Mouse (Mus musculus): ENCODE measurements at regions not wholly inside any gene's neighbourhood (a gene's known extent, or its start where the extent isn't known, plus 50 kb on each side); places are given as distances from the start of the nearest gene placed in this dataset.

DNA sequence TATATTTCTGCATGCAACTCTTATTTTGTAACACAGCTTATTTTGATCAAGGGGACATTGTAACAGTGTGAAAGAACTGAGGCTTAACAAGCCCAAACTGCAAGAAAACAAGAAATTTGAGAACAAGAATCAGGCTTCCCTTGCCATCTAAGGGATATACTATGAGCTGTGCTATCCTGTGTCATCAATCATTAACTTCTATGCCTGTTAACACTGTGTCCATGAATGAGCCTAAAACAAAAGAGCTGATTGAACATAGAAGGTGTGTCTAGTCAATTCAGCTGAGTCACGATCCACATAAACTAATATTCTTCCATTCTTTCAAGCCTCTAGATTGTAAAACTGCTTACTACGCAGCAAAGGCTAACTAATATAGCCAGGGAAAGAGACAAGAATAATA, 535.3 kb upstream of the Pbx1 start:
- ChIA-PET POLR2A (no interaction called here), CTCF (no interaction called here)

DNA sequence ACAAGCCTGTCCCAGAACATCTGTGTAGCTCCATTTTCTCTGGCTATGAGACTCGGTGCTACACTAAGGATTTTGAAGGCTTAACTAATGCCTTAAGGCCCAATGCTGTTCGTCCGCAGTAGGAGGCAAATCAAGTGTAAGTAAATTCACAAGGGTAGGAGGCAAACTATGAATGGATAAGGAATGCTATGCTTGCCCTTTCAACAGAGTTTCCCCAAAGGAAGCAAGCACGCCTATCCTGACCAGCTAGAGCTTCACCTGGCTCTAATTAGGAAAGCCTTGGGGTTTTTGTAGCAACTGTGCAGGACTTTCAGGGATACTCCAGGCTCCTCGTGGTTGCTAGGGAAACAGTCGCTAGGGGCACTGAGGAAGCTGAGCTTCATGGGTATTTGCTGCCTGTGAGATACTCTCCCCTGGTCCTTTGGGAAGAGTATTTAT, 532.4 kb upstream of the Pbx1 start:
- ChIA-PET POLR2A (no interaction called here), CTCF (interaction anchor here in 1 of 4 experiments (0.7 kb wide), 1 partner anchor 9 kb away, joined by 5 read pairs; no protein-coding TSS in a partner anchor)

DNA sequence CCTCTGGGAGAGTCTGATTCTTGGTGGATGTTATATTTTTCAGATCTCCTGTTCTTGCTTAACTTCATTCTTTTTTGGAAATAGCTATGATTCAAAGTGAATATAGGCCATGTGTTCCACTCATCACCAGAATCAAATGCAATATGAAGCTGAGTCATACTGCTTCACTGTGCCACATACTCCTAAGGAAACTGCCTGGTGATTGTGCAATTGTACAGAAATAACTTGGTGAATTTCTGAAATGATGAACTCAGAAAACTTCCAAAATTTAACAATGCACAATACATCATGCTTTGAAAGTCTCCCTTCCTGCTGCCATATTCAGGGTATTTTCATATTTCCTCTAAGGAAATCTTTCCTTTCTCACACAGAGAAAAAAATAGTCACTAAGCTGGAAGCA, 518.9 kb upstream of the Pbx1 start:
- POLR2A ChIA-PET = no interaction called here
- CTCF ChIA-PET = interaction anchor here in 1 of 4 experiments (0.6 kb wide), 1 partner anchor 396 kb away, joined by 3 read pairs; no protein-coding TSS in a partner anchor

DNA sequence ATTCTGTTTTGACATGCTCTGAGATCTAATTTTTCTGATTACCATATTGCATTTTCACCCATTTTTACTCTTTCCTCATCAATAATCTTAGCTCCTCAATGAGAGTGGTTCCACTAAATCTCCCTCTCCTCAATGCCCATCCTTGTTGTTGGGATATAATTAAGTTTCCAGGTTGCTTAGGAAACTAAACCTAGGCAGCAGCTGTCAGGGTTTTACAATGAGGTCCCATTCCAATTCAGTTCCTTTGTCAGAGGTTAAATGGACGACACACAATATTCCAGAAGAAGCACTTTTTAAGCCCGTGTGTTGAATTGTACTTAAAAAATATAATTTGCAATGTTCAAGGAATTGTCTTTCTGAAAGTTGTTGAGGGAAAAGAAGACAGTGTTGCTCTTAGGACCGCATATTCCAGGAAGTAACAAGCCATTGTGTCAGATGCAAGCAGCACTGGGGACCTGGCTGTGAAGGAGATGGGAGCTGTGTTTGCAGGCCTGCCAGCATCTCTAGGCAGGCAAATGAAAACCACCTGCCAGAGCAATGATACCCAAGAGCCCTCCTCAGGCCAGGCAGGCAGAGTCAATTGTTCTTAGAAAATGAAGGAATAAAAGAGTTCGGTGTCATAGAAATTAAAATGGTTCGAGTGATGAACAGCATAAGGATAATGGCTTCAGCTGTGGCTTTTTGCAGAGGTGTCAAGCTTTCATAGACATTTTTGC, 492.2 kb upstream of the Pbx1 start:
- POLR2A ChIA-PET = interaction anchor here in 1 of 4 experiments (0.5 kb wide), 1 partner anchor 77 kb away, joined by 5 read pairs; no protein-coding TSS in a partner anchor
- CTCF ChIA-PET = no interaction called here

DNA sequence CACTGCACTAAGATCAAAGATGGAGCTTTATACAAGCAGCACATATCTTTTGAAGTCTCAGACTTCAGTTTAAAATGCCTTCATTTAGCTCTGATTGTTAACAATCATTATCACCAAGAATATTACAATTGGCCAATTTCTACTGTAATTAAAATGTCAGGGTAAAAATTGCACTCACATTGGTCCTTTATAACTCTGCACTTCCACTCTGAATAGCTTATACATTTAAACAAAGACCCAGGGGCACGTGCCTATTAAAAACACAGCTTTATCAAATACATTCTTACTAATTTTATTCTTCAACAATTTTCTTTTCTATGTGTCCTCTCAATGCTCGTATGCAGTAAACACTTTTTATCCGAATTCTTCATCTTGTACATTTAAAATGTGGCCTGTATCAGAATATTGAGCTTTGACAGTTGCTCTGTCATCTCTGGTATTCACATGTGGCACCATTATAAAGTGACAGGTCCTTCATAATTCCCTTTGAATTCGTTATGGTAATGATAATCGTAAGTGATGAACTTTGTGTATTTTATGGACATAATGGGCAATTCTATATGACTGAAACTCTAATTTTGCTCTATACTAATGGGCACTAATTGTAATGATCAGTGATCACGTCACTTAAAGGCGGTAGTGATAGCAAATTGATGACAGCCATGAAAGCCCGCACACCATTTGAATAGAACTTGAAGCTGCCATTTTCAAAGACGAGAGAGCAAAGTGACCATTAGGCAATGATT, 486.4 kb upstream of the Pbx1 start:
- ChIA-PET CTCF (no interaction called here), POLR2A (interaction anchor here in 1 of 4 experiments (0.8 kb wide), 1 partner anchor 142 kb away, joined by 3 read pairs; no protein-coding TSS in a partner anchor)

DNA sequence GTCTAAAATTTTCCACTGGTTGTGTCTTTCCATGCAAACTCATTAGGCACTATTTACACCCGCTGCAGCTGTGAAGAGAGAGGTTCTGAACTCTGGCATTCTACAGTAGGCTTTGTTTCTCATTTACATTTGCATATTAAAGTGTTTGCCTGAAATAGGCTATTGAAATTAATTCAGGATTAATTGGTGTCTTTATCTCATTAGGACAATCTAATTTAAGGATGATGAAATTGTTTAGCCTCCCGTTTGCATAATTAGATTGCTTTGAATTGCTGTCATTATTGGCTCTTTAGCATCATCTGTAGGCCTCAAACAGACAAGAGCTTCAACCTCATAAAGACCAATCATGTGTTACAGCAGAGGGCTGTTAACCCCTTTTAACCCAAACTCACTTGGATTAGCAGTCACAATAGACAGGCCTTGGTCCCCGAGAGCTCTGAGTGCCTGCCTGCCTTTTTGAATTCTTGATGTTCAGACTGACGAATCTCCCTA, 476.7 kb upstream of the Pbx1 start:
- POLR2A ChIA-PET = no interaction called here
- CTCF ChIA-PET = no interaction called here

DNA sequence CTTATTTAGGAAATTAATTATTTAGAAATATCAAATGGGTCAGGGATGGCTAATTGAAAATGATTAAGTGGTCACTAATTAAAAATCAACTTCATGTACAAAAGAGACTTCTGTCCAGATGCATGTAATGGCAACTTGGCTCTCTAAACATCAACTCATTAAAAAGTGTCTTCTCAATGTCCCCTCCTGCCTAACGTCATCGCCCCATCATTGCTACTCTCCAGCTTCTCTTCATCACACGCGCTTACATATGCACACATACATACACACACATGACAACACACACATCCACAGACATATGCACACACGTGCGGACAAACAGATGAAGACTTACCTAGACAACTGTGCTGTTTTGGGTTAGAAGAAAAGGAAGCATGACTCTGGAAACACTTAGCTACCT, 476.1 kb upstream of the Pbx1 start:
- ChIA-PET CTCF (no interaction called here), POLR2A (no interaction called here)

DNA sequence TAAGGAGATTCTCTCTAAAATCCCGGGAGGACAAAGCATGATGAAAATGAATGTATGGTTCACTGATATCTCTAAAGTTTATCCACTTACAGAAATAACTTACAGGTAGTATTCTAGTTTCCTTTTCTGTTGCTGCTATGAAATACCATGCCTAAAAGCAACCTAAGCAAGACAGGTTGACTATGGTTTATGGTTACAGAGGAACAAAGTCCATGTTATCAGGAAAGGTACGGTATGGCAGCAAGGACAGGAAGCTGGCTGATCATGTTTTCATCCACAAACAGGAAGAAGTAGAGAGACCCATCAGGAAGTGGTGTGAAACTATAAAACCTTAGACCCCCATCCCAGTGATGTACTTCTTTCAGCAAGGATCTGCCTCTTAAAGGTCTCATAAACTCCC, 466.4 kb upstream of the Pbx1 start:
- ChIA-PET CTCF (no interaction called here), POLR2A (no interaction called here)

DNA sequence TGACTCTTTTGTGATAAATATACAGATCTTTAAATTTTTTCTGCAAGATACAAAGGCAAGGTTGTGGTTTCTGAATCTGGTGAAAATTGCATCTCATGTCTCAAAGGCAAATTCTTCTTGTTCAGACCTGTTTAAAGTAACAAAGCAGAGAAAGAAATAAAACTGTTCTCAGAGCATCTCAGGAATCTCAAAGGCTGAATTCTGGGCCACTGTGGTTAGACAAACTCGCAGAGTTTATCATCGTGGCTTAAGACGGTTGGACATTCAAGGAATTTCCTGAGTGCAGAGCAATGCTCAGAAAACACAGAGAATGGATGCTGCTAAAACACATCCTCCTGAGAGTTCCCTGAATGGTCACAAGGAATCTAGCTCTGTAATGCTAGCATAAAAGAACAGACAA, 429.5 kb upstream of the Pbx1 start:
- POLR2A ChIA-PET = no interaction called here
- CTCF ChIA-PET = no interaction called here

DNA sequence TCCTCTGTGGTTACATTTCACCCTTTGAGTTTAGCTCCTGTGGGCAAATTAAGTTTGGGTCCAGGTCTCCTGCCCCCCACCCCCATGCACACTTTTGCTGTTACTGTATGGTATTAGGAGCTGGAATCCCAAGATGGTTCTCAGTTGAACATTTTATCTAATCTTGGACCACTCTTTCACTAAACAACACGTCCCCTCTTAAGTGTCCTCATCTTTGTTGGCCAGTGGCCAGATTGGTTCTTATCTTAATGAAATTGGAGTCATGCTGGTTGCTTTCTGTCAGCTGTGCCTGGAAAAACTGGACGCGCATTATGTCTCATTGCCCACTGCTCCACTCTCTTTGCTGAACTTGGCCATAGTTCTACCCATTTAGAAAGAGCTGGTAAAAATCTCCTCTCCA, 391.1 kb upstream of the Pbx1 start:
- ChIA-PET POLR2A (no interaction called here), CTCF (no interaction called here)

DNA sequence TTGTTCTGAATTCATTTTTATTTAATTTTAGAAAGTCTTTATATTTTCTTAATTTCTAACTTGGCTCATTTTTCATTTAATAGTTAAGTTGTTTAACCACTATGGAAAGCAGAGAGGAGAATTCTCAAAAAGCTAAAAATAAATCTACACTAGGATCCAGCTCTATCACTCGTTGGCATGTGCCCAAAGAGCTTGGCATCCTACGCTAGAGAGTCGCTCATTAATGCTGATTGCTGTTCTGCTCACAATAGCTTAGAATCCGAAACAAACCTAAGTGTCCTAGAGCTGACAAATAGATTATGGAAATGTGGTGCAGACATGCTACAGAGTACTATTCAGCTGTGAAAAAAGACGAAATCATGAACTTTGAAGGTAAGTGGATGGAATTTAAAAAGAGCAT, 386.3 kb upstream of the Pbx1 start:
- CTCF ChIA-PET = no interaction called here
- POLR2A ChIA-PET = interaction anchor here in 1 of 4 experiments (0.6 kb wide), 1 partner anchor 1682 kb away, joined by 3 read pairs; no protein-coding TSS in a partner anchor

DNA sequence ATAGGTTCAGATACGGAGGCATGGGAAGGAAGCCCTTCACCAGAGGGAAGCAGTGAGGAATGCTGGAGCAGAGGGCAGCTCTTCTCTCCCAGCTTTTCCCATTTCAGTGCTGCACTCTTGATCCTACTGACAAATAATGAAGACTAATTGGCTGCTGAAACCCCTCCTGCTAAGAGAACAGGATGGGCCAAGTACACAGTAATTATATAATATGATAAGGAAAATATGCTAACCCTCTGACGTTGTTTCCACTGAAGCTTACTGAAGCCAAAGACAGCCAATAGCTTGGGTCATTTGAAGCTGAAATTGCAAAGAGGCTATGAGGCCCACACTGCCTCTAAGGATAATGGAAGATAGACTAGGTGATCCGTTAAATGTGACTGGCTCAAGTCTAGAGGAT, 375.0 kb upstream of the Pbx1 start:
- ChIA-PET POLR2A (no interaction called here), CTCF (no interaction called here)

DNA sequence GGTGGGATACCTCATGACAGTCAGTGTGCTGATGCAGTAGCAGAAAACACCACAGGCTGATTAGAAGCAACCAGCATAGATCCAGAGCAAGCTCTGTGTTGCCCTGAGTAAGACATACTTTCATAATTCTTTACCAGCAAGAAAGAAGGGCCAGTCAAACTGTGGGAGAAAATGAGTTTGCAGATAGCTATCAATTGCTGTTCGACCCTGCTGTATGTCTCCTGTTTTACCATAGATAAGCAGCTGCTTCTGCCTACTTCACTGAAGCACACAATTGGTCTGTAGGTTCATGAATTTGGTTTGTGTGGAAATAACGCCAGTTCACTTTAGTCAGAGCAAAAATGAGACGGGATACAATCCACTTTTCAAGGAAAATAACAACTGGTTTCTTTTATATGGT, 373.4 kb upstream of the Pbx1 start:
- ChIA-PET CTCF (no interaction called here), POLR2A (no interaction called here)

DNA sequence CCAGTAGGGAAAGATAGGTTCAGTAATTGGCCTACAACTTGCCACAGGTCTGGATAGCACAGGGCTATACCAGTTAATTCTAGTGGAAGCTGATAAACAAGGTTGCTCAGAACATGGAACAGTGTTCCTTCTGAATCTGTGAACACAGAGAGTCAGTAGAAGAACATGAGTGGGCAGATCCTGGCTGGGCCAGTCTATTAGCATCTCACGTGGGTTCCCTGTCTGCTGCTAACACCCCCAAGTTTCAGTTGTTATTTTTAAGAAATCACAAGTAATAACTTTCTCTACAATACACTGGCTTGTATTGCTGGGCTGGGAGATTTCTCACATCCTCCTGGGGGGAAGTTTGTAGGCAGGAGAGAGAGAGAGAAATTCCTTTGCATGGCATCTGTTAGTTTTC, 369.0 kb upstream of the Pbx1 start:
- ChIA-PET CTCF (no interaction called here), POLR2A (no interaction called here)

DNA sequence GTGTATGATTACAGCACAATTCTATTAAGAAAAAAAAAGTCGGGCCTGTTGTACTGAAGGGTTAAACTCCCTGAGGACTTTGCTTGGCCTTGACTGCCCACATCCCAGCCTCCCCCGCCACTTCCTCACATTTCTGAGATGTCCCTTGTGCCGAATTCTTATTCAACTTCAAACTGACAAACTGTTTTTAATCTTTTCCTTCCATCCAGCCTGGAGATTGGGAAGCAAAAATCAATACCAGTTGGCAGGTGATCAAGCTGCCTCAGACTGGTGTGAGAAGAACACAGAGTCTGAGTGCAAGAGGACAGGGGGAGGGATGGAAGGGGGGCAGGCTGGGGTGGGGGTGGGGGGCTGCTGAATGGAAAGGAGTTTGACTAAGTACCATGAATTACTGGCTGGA, 354.7 kb upstream of the Pbx1 start:
- CTCF ChIA-PET = no interaction called here
- POLR2A ChIA-PET = no interaction called here

DNA sequence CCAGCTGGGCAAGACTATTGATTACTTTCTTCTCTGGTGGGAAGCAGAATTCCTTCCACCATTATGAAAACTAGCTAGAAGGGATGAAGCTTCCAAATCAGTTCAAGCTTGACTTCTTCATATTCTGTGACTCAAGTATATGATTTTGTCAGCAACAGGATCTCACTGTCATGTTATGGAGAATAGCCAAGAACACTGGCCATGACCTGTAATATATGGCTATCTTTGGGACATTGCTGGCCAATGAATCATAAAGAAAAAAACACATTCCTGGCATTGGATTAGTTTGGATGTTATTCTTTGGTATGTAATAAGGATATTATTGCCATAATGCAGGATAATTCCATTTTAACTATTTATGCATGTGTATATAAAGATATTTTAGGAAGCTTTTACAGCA, 351.8 kb upstream of the Pbx1 start:
- ChIA-PET CTCF (no interaction called here), POLR2A (no interaction called here)

DNA sequence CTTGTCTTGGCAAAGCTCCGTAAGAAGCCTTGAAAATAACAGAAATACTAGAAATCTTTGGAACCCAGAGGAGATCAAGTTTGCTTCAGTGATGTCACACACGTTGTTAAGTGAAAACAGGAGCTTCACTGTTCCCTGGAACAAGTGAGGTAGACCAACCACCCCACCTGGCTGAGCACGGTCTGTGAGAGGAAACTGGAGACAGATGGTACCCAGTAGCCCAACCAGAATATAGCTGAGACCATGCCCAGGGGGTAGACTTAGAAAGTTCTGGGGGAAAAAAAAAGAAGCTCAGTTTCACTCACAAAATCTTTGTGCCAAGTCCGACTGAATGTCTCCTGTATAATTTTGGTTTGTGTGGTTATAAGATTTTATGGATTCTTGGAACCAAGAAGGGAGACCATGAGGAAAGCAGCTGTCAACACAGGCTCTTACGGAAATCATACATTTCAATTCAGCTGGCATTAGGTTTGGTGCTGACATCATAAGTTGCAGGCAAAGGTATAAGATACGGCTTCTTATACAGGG, 332.4 kb upstream of the Pbx1 start:
- ChIA-PET POLR2A (no interaction called here), CTCF (no interaction called here)

DNA sequence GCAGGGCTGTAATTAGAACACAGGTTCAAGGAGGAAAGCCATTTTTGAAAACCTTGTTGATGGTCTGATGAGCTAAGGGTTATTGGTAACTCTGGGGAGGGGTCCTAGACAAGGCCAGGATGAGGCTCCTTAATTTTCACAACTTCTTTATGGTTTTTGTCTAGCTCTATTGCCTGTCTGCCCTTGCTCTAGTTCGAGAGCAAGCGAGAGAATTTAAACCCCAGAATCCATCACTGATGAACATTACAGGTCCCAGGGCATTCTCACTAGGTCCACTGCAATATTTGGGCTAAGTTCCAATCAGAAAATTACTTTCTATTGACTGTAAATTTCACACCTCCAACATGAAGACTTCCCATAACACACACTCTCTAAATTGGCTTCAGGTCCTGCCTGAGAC, 329.0 kb upstream of the Pbx1 start:
- ChIA-PET CTCF (interaction anchor here in 1 of 4 experiments (0.5 kb wide), 1 partner anchor 82 kb away, joined by 3 read pairs; no protein-coding TSS in a partner anchor), POLR2A (no interaction called here)

DNA sequence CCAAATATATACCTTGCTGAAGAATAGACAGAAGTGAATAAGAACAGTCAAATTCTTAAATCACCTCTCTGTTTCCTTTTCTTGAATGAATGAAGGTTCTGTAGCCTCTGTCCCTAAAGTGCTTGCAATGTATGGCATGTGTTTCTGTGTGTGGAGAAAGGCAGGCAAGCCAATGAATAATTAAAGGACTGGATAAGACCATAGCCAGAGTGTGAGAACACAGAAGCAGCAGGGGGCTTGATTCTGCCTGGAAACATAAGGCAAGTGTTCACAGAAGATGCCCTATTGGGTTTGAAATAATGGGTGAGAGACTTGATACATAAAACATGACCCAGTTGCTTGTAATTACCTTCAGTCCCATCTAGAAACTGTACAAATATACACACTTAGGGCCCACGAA, 328.2 kb upstream of the Pbx1 start:
- CTCF ChIA-PET = no interaction called here
- POLR2A ChIA-PET = no interaction called here

DNA sequence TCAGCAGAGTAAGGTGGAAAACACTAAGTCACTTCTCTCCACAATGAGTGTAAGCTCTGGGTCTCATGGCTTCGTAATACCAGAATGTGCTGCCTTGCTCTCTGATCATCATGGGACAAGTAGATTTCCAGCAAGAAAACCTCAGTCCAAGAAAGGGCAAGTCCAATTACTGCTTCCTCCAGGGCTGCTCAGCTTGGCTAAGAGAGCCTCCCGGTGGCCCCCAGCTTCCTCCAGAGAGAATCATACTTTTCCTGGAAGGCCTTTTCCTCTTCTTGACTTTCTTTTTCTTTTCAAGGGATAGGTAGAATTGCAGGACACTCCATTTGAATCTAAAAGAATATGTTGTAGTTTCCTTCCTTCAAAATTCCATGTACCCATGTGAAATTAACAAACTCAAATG, 326.8 kb upstream of the Pbx1 start:
- ChIA-PET POLR2A (no interaction called here), CTCF (no interaction called here)

DNA sequence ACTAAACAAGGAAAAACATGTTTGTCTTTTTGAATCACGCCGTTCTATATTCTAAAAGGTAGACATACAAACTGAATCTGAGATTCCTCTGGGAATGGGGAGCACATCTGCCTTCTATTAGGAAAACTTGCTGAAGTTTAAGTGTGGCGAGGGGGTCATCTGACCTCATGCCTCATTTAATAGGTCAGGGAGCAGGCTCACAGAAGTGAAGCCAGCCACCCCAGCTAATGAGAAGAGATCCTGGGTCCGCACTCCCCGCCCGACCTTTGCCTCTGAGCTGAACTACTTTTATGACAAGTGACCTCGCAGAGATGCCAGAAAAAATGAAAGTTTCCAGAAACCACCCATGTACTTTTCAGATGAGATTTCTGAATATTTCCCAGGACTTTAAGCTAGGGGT, 322.1 kb upstream of the Pbx1 start:
- CTCF ChIA-PET = no interaction called here
- POLR2A ChIA-PET = interaction anchor here in 1 of 4 experiments (0.6 kb wide), 1 partner anchor 615 kb away, joined by 3 read pairs; no protein-coding TSS in a partner anchor
